In genomic region chr10:85655881-85656280, GRCm38 (mm10) we compare ENCODE assay signal across 9 mouse cellular contexts.
A peak's percentile ranks its signal among the peaks of the same experiment; 100 is the strongest.
DNase-seq lines count a peak whose midpoint lies in the region; ATAC-seq and TF ChIP-seq lines count a peak whose summit lies in the region.
"Had no signal": no experiment of that assay in that cellular context is flagged by ENCODE, and none has a peak within 500 bp of the region (broad histone marks: within the 10 kb centered on the region; RNA-seq: fewer than 3 reads in every experiment).

No protein-coding gene starts in this region.

- H3K4me3 ChIP-seq in forebrain, embryonic 13.5 days = no peak overlapping the region
- no peak overlapping the region for H3K4me3 ChIP-seq in forebrain, embryonic 15.5 days
- H3K4me3 ChIP-seq in midbrain, embryonic 14.5 days (replicated peaks; ENCODE audit: low read depth, low read length) = no peak overlapping the region
- no peak overlapping the region for H3K4me3 ChIP-seq in midbrain, embryonic 10.5 days
- H3K4me3 ChIP-seq in hindbrain, embryonic 14.5 days (replicated peaks; ENCODE audit: low read length) = no peak overlapping the region
- no peak overlapping the region for H3K4me3 ChIP-seq in cerebellum, adult 2 months (replicated peaks; ENCODE audit: insufficient read depth, low read depth, low read length)
- H3K4me3 ChIP-seq: liver, embryonic 15.5 days had no signal

- no peak for TF ChIP-seq CTCF in cerebellum, adult 2 months (IDR thresholded peaks at IDR 0.05; ENCODE audit: borderline replicate concordance, insufficient read depth, low read depth, low read length)

- H3K4me1 ChIP-seq in forebrain, embryonic 13.5 days = peaks cover 8% of the 10 kb centered on the region
- peaks cover 7% of the 10 kb centered on the region; the same call in 1 of the 2 replicates for H3K4me1 ChIP-seq in forebrain, embryonic 15.5 days
- H3K4me1 ChIP-seq in midbrain, embryonic 14.5 days (ENCODE audit: control insufficient read depth, insufficient read depth, low read length) = no peaks in the 10 kb centered on the region
- peaks cover 2% of the 10 kb centered on the region; the same call in 1 of the 2 replicates for H3K4me1 ChIP-seq in midbrain, embryonic 10.5 days
- H3K4me1 ChIP-seq in hindbrain, embryonic 14.5 days (replicated peaks; ENCODE audit: control insufficient read depth, insufficient read depth, low read length) = no peaks in the 10 kb centered on the region
- H3K4me1 ChIP-seq in cerebellum, adult 2 months (ENCODE audit: control insufficient read depth, insufficient read depth, low read length) = no peaks in the 10 kb centered on the region
- H3K4me1 ChIP-seq: liver, embryonic 15.5 days had no signal

- no peak overlapping the region for H3K9ac ChIP-seq in forebrain, embryonic 13.5 days
- no peak overlapping the region for H3K9ac ChIP-seq in forebrain, embryonic 15.5 days (replicated peaks)
- H3K9ac ChIP-seq in midbrain, embryonic 14.5 days (replicated peaks; ENCODE audit: low read length) = no peak overlapping the region
- no peak overlapping the region for H3K9ac ChIP-seq in hindbrain, embryonic 14.5 days
- H3K9ac ChIP-seq: liver, embryonic 15.5 days had no signal

- no peaks in the 10 kb centered on the region for H3K9me3 ChIP-seq in forebrain, embryonic 13.5 days (replicated peaks)
- no peaks in the 10 kb centered on the region for H3K9me3 ChIP-seq in forebrain, embryonic 15.5 days
- H3K9me3 ChIP-seq in midbrain, embryonic 14.5 days (ENCODE audit: control insufficient read depth, low read length) = no peaks in the 10 kb centered on the region
- no peaks in the 10 kb centered on the region for H3K9me3 ChIP-seq in midbrain, embryonic 10.5 days (replicated peaks)
- no peaks in the 10 kb centered on the region for H3K9me3 ChIP-seq in hindbrain, embryonic 14.5 days (ENCODE audit: control insufficient read depth, low read length)
- H3K9me3 ChIP-seq: liver, embryonic 15.5 days had no signal

- peak; percentile 65 for DNase-seq in midbrain, embryonic 14.5 days
- no peak for DNase-seq in midbrain, embryonic 10.5 days (ENCODE audit: low spot score)
- peak; percentile 57 for DNase-seq in hindbrain, embryonic 14.5 days (ENCODE audit: low spot score)
- DNase-seq in retina, postnatal 7 days (ENCODE audit: low read depth, low spot score) = peak; percentile 17
- no peak for DNase-seq in cerebellum, adult 2 months
- DNase-seq in left cerebral cortex, adult 8-10 months (ENCODE audit: low spot score in 2 of 2) = no peak

- no peak for TF ChIP-seq POLR2A in cerebellum, adult 2 months (IDR thresholded peaks at IDR 0.05; ENCODE audit: borderline replicate concordance, insufficient read depth, low read length)

- no peaks in the 10 kb centered on the region for H3K27me3 ChIP-seq in forebrain, embryonic 13.5 days
- H3K27me3 ChIP-seq in forebrain, embryonic 15.5 days = no peaks in the 10 kb centered on the region
- no peaks in the 10 kb centered on the region for H3K27me3 ChIP-seq in midbrain, embryonic 14.5 days (ENCODE audit: control insufficient read depth, insufficient read depth, low read length)
- no peaks in the 10 kb centered on the region for H3K27me3 ChIP-seq in midbrain, embryonic 10.5 days (ENCODE audit: low read depth, poor library complexity, severe bottlenecking)
- no peaks in the 10 kb centered on the region for H3K27me3 ChIP-seq in hindbrain, embryonic 14.5 days (ENCODE audit: control insufficient read depth, insufficient read depth, low read length)
- no peaks in the 10 kb centered on the region for H3K27me3 ChIP-seq in cerebellum, adult 2 months (ENCODE audit: control insufficient read depth, insufficient read depth, low read length)
- H3K27me3 ChIP-seq: liver, embryonic 15.5 days had no signal

- no peak overlapping the region for H3K27ac ChIP-seq in forebrain, embryonic 13.5 days
- H3K27ac ChIP-seq in forebrain, embryonic 15.5 days (replicated peaks) = no peak overlapping the region
- no peak overlapping the region for H3K27ac ChIP-seq in midbrain, embryonic 14.5 days (replicated peaks; ENCODE audit: low read depth, low read length)
- no peak overlapping the region for H3K27ac ChIP-seq in midbrain, embryonic 10.5 days (replicated peaks)
- no peak overlapping the region for H3K27ac ChIP-seq in hindbrain, embryonic 14.5 days
- no peak overlapping the region for H3K27ac ChIP-seq in cerebellum, adult 2 months (ENCODE audit: insufficient read depth, low read length)
- H3K27ac ChIP-seq: liver, embryonic 15.5 days had no signal

- H3K4me2 ChIP-seq in forebrain, embryonic 13.5 days = no peak overlapping the region
- no peak overlapping the region for H3K4me2 ChIP-seq in forebrain, embryonic 15.5 days (replicated peaks)
- H3K4me2 ChIP-seq in midbrain, embryonic 14.5 days (ENCODE audit: low read length) = no peak overlapping the region
- H3K4me2 ChIP-seq in hindbrain, embryonic 14.5 days (replicated peaks) = no peak overlapping the region
- H3K4me2 ChIP-seq: liver, embryonic 15.5 days had no signal

- 54% methylated on average over 4 of the region's 4 CpGs for WGBS in forebrain, embryonic 13.5 days
- 38% methylated on average over 4 of the region's 4 CpGs for WGBS in forebrain, embryonic 15.5 days
- WGBS in midbrain, embryonic 14.5 days = 59% methylated on average over 4 of the region's 4 CpGs
- 85% methylated on average over 4 of the region's 4 CpGs for WGBS in midbrain, embryonic 10.5 days
- WGBS in hindbrain, embryonic 14.5 days = 49% methylated on average over 4 of the region's 4 CpGs
- WGBS in cerebellum, adult 2 months = 33% methylated on average over 4 of the region's 4 CpGs

- no peaks in the 10 kb centered on the region for H3K36me3 ChIP-seq in forebrain, embryonic 13.5 days (ENCODE audit: poor library complexity, severe bottlenecking)
- H3K36me3 ChIP-seq in forebrain, embryonic 15.5 days = no peaks in the 10 kb centered on the region
- H3K36me3 ChIP-seq in midbrain, embryonic 14.5 days (ENCODE audit: control insufficient read depth, insufficient read depth, low read length) = no peaks in the 10 kb centered on the region
- H3K36me3 ChIP-seq in midbrain, embryonic 10.5 days = no peaks in the 10 kb centered on the region
- peaks cover 13% of the 10 kb centered on the region; the same call in 1 of the 2 replicates for H3K36me3 ChIP-seq in hindbrain, embryonic 14.5 days (replicated peaks; ENCODE audit: control insufficient read depth, insufficient read depth)
- H3K36me3 ChIP-seq: liver, embryonic 15.5 days had no signal

- ATAC-seq in forebrain, embryonic 13.5 days = peak; percentile 43; the same call in 1 of the 2 replicates
- no peak; the same call in 1 of the 2 replicates for ATAC-seq in forebrain, embryonic 15.5 days (replicated peaks)
- peak; percentile 62 for ATAC-seq in midbrain, embryonic 14.5 days (ENCODE audit: low FRiP score, low TSS enrichment)
- ATAC-seq in hindbrain, embryonic 14.5 days (ENCODE audit: low FRiP score) = peak; percentile 49; the same call in 1 of the 2 replicates

Comparison
In these comparisons a context has a peak if more than half of its experiments do, and no peak if none do; other contexts are left out.
1. DNase-seq: peak in midbrain, embryonic 14.5 days (single experiment), hindbrain, embryonic 14.5 days (single experiment) and retina, postnatal 7 days (single experiment); none in midbrain, embryonic 10.5 days (single experiment), cerebellum, adult 2 months (0 of 2) and left cerebral cortex, adult 8-10 months (0 of 2).